Mouse (Mus musculus) hindbrain, embryonic 11.5 days (tissue): Measurements from ENCODE around the gene Sco1. TPM values are rescaled to one million over a fixed set of nuclear protein-coding genes. Genes with fewer than 3 reads are reported as not detected.

ENCODE experiments used
- ATAC-seq: fragments of 200-750 bp; cut with Nextera tagmentation; 2 replicates; pipeline ENCODE4 v1.8.0; 2017; ENCODE audit warnings: mild to moderate bottlenecking, moderate TSS enrichment, moderate library complexity; ENCODE audit not compliant: low FRiP score
- DNase-seq: peaks from one replicate; pipeline ENCODE4 v3.0.0-alpha.2; 2015; ENCODE audit warnings: low spot score
- H3K27ac ChIP-seq: fragments of 300-500 bp; sonication (generic); 2 replicates; pipeline ENCODE4 v1.5.1; 2014; ENCODE audit warnings: mild to moderate bottlenecking, low read depth, low read length
- H3K27me3 ChIP-seq: fragments of 300-500 bp; sonication (generic); 2 replicates; pipeline ENCODE4 v1.6.1; 2014; ENCODE audit warnings: mild to moderate bottlenecking, low read length, moderate library complexity, mixed read lengths; ENCODE audit not compliant: control insufficient read depth, insufficient read depth
- H3K36me3 ChIP-seq: fragments of 300-500 bp; sonication (generic); 2 replicates; pipeline ENCODE4 v1.6.1; 2014; ENCODE audit warnings: mild to moderate bottlenecking, low read length, moderate library complexity, mixed read lengths; ENCODE audit not compliant: control insufficient read depth, insufficient read depth
- H3K4me1 ChIP-seq: fragments of 300-500 bp; sonication (generic); replicated peaks from 2 replicates; pipeline ENCODE4 v1.6.1; 2014; ENCODE audit warnings: low read length, mixed read lengths; ENCODE audit not compliant: control insufficient read depth, insufficient read depth
- H3K4me2 ChIP-seq: fragments of 300-500 bp; sonication (generic); replicated peaks from 2 replicates; pipeline ENCODE4 v1.6.1; 2014; ENCODE audit warnings: mild to moderate bottlenecking, low read depth, low read length
- H3K4me3 ChIP-seq: fragments of 300-500 bp; sonication (generic); 2 replicates; pipeline ENCODE4 v1.5.1; 2014; ENCODE audit warnings: low read depth, low read length
- H3K9ac ChIP-seq: fragments of 300-500 bp; sonication (generic); 2 replicates; pipeline ENCODE4 v1.6.1; 2014; ENCODE audit warnings: low read depth, low read length
- H3K9me3 ChIP-seq: fragments of 300-500 bp; sonication (generic); 2 replicates; pipeline ENCODE4 v1.6.1; 2016; ENCODE audit warnings: low read length; ENCODE audit not compliant: control insufficient read depth
- WGBS: fragments of 180-500 bp; shearing (Covaris S2); extraction: QIAGEN DNeasy Blood & Tissue Kit; methylation state at CpG from one replicate; pipeline ENCODE4 v1.1.7; 2014; 5-methylcytosine and 5-hydroxymethylcytosine counted together
- polyA plus RNA-seq: library from polyadenylated mRNA; unstranded; fragments of >200 nt; fragmentation: Nextera tagmentation; extraction: Ambion mirVana; gene quantifications from 2 replicates; pipeline ENCODE4 v1.2.1, GENCODE M21; 2014

The Sco1 gene
- polyA plus RNA-seq, 1 experiment from 2014 or later, result 20.0 TPM

DNA sequence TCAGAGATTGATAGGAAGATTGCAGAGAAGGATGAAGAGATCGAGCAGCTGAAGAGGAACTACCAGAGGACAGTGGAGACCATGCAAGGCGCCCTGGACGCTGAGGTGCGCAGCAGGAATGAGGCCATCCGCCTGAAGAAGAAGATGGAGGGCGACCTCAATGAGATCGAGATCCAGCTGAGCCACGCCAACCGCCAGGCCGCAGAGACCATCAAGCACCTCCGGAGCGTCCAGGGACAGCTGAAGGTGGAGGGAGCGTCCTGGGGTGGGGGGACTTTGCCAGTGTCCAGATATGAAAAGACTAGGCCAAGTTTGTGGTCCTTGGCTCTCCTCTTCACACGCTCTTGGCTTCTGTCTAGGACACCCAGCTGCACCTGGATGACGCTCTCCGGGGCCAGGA lies 46.8 kb downstream of the Sco1 start:
- no peaks in the 10 kb centered on the region for H3K4me1 ChIP-seq
- no peak overlapping the region for H3K9ac ChIP-seq
- ATAC-seq, result no peak
- H3K27ac ChIP-seq, result no peak overlapping the region
- no peak for DNase-seq
- no peaks in the 10 kb centered on the region for H3K27me3 ChIP-seq
- H3K4me3 ChIP-seq, result no peak overlapping the region
- H3K4me2 ChIP-seq, result no peak overlapping the region
- H3K36me3 ChIP-seq, result no peaks in the 10 kb centered on the region
- no peaks in the 10 kb centered on the region for H3K9me3 ChIP-seq
- WGBS, result 94% methylated on average over 16 of the region's 16 CpGs

DNA sequence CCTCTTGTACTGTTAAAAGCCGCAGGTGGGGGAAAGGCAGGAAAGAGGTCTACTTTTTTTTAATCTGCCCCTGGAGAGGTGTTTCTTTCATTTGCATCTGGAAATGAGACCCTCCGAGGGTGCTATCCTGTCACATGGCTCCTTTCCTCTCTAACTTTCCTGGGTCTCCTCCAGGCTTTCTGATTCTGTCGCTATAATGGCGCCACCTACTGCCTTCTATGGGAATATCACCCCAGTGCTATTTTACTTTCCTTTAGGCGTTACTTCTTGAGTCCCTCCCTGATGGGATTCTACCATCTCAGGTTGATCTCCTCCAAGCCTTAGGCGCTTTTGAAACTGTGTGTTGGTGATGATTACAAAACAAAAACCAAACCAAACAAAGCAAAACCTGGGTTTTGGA lies 47.7 kb downstream of the Sco1 start:
- no peak overlapping the region for H3K27ac ChIP-seq

GRCm38 (mm10) chr11:67101713-67102112 lies 49.2 kb downstream of the Sco1 start:
- ATAC-seq (no peak), DNase-seq (peak; percentile 50)
- no peak overlapping the region for H3K9ac ChIP-seq
- no peak overlapping the region for H3K4me3 ChIP-seq
- H3K4me1 ChIP-seq, result no peaks in the 10 kb centered on the region; the same call in 1 of the 2 replicates
- no peaks in the 10 kb centered on the region for H3K36me3 ChIP-seq
- 32% methylated on average over 6 of the region's 8 CpGs for WGBS
- H3K27ac ChIP-seq, result no peak overlapping the region
- H3K9me3 ChIP-seq, result no peaks in the 10 kb centered on the region
- no peaks in the 10 kb centered on the region for H3K27me3 ChIP-seq
- no peak overlapping the region for H3K4me2 ChIP-seq

More for the DNA sequence above, 47.7 kb downstream of the Sco1 start:
- Histone ChIP-seq H3K36me3 (no peaks in the 10 kb centered on the region), H3K27me3 (no peaks in the 10 kb centered on the region), H3K4me1 (no peaks in the 10 kb centered on the region; the same call in 1 of the 2 replicates), H3K4me3 (no peak overlapping the region), H3K4me2 (no peak overlapping the region), H3K9ac (no peak overlapping the region), H3K9me3 (no peaks in the 10 kb centered on the region)
- WGBS, result 35% methylated on average over 6 of the region's 6 CpGs
- ATAC-seq (no peak), DNase-seq (peak; percentile 60)

DNA sequence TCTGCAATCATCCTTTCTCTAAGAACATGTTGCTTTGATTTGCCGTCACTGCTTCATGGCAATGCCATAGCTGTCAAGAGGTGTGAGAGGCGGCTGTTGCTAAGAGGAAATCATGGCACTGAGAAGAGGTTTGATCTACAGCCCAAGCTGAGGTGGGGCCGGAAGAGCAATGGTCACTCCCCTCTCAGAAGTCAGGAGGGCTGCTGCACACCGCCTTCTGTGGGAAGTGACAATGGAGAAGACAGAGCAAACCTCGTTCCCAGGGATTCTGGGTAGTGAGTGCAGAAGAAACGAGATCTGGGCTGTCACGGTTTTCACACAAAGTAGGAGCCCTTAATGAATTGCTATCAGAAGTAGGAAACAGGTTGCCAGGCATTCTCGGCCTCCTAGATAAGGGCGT lies 50.8 kb downstream of the Sco1 start:
- no peak for DNase-seq
- no peak for ATAC-seq
- Histone ChIP-seq H3K9ac (no peak overlapping the region), H3K27me3 (no peaks in the 10 kb centered on the region), H3K27ac (no peak overlapping the region), H3K4me2 (no peak overlapping the region), H3K36me3 (no peaks in the 10 kb centered on the region), H3K9me3 (no peaks in the 10 kb centered on the region), H3K4me3 (no peak overlapping the region), H3K4me1 (no peaks in the 10 kb centered on the region; the same call in 1 of the 2 replicates)
- WGBS, result 85% methylated on average over 9 of the region's 9 CpGs

DNA sequence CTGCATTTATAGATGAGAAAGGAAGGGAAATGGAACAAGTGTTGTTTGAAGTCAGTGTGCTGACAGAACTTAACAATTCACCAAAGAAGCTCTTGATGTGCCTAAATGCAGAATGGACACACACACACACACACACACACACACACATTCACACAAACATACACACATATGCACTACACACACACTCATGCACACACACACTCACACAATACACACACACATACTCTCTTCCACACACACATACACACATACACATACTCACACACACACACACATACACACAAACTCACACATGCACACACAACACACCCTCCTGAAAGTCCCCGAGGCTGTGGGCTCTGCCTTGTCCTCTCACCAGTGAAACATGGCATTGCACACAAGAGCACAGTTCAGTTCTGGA lies 51.8 kb downstream of the Sco1 start:
- 74% methylated on average over 1 of the region's 1 CpGs for WGBS
- ATAC-seq (no peak), DNase-seq (no peak)
- H3K9me3 ChIP-seq, result no peaks in the 10 kb centered on the region
- no peak overlapping the region for H3K27ac ChIP-seq
- no peak overlapping the region for H3K4me3 ChIP-seq
- no peak overlapping the region for H3K9ac ChIP-seq
- H3K36me3 ChIP-seq, result no peaks in the 10 kb centered on the region
- H3K4me1 ChIP-seq, result no peaks in the 10 kb centered on the region; the same call in 1 of the 2 replicates
- H3K4me2 ChIP-seq, result no peak overlapping the region
- H3K27me3 ChIP-seq, result no peaks in the 10 kb centered on the region

DNA sequence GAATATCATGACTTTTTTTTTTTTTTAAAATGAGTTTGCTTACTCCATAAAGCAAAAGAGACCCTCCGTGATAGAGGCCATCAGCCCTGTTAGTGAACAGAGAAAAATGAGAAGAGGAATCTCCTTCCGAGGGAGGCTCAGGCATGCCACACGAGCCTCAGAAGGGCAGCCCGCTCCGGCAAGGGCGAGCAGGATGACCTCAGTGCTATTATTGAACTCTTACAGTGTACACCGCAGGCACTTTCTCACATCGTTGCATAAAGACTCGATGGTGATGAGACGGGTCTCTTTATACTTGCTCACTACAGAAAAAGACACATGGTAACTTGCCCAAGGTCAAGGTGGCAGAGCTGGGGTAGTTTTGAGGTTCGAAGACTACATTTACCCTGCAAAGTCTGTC lies 52.2 kb downstream of the Sco1 start:
- Histone ChIP-seq H3K4me3 (no peak overlapping the region), H3K36me3 (no peaks in the 10 kb centered on the region), H3K27me3 (no peaks in the 10 kb centered on the region), H3K9ac (no peak overlapping the region), H3K27ac (no peak overlapping the region), H3K9me3 (no peaks in the 10 kb centered on the region), H3K4me1 (no peaks in the 10 kb centered on the region; the same call in 1 of the 2 replicates), H3K4me2 (no peak overlapping the region)
- DNase-seq, result no peak
- no peak for ATAC-seq
- 73% methylated on average over 11 of the region's 11 CpGs for WGBS

DNA sequence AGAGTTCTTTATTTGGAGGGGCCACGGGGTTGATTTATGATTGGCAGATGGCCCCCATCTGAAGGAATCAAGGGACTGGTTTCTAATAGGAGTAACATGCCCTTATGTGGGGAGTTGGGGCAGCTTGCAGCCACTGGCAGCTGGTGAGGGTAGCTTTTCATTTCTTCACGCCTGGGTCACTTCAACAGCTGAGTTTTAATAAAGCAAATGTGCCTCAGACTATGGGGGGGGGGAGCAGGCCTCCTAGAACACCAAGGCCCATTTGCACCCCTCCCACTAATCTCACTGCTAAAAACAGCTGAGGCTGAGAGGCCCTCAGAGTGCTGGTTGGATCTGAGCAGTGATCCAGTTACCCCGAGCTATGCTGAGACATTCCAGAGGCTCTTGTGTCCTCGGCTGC lies 53.2 kb downstream of the Sco1 start:
- no peak overlapping the region for H3K4me2 ChIP-seq
- H3K27ac ChIP-seq, result no peak overlapping the region
- H3K27me3 ChIP-seq, result no peaks in the 10 kb centered on the region
- no peak overlapping the region for H3K9ac ChIP-seq
- no peaks in the 10 kb centered on the region; the same call in 1 of the 2 replicates for H3K4me1 ChIP-seq
- no peaks in the 10 kb centered on the region for H3K36me3 ChIP-seq
- H3K9me3 ChIP-seq, result no peaks in the 10 kb centered on the region
- no peak overlapping the region for H3K4me3 ChIP-seq
- WGBS, result 68% methylated on average over 4 of the region's 4 CpGs
- DNase-seq (no peak), ATAC-seq (no peak)

DNA sequence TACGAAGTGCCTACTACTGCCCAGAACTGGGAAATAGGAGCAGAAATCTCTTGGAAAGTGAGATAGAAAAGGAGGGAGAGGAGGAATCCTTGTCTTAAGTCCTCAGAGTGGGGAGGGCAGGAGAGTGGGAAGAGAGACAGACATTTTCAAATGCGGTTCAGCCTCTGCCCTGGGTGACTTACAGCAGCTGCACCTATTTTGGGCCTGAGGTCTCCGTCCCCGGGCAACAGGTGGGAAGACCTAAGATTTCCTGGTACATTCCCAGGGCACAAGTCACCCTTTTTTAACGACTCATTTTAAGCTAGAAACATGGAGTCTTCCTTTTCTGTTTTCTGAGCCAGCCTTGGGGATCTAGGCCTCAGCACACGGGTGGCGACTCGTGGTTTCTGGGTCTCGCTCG lies 54.5 kb downstream of the Sco1 start:
- ATAC-seq (no peak), DNase-seq (no peak)
- H3K27ac ChIP-seq, result no peak overlapping the region
- no peaks in the 10 kb centered on the region for H3K36me3 ChIP-seq
- H3K9ac ChIP-seq, result no peak overlapping the region
- H3K9me3 ChIP-seq, result no peaks in the 10 kb centered on the region
- no peaks in the 10 kb centered on the region; the same call in 1 of the 2 replicates for H3K4me1 ChIP-seq
- H3K4me3 ChIP-seq, result no peak overlapping the region
- 91% methylated on average over 10 of the region's 10 CpGs for WGBS
- H3K27me3 ChIP-seq, result no peaks in the 10 kb centered on the region
- H3K4me2 ChIP-seq, result no peak overlapping the region

- Histone ChIP-seq H3K4me1 (no peaks in the 10 kb centered on the region), H3K27ac (no peak overlapping the region), H3K4me3 (no peak overlapping the region), H3K9ac (no peak overlapping the region), H3K9me3 (no peaks in the 10 kb centered on the region), H3K36me3 (no peaks in the 10 kb centered on the region), H3K27me3 (no peaks in the 10 kb centered on the region), H3K4me2 (no peak overlapping the region)
- 32% methylated on average over 5 of the region's 5 CpGs for WGBS
- no peak for ATAC-seq
- peak; percentile 85 for DNase-seq
Measured at GRCm38 (mm10) chr11:67110168-67110948, 57.9 kb downstream of the Sco1 start.
